Mouse (Mus musculus): ENCODE data around the gene Armc3.

Armc3 gene

DNA sequence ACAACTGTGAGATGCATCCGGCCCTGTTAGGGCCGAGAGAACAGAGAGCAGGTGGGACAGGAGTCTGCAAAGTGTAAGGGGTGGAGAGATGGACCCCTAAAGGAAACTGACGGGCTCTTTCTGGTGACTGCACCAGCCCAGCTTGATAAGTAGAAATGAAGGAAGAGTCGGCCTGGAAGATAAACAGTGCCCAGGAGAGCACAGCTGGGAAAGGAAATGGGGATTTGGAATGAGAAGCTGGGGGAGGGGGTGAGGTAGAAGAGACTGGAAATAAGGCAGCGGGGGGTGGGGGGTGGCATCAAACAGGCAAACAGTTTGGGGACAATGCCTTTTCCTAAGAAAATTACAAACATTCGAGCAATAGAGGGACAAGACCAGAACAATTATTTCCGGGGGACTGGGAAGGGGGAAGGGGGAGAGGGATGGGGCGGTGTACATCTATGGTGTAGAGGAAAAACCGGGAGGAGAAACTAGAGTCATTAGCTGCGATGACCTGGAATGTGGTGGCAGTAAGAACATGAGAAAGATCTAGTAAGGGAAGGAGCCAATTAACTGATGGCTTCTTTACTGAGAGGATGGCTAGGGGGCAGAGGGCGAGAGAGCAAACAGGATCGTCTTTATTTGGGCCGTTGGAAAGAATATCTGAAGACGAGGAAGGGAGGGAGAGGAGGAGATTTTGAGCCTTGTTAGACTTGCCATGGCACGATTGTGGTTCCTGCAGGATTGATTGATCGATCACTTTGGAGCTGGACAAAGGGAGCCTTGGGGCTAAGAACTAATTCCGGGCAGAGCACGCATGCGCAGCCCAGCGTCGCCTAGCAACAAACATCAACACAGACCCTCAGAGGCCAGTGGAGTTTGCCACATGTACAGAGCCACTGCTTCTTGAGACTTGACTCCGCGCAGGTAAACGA, at the start of gene Armc3:
Gene Armc3, plus strand, starts transcription at position 851 of the 914 bp plus-strand sequence.
- DNase-seq (ENCODE audit: low spot score), result peak; percentile 14

- DNase-seq (ENCODE audit: low spot score), result no peak
Measured at GRCm38 (mm10) chr2:19152687-19153086, 46.4 kb upstream of the Armc3 start.

- DNase-seq (ENCODE audit: low spot score), result no peak
Measured at GRCm38 (mm10) chr2:19156176-19156575, 42.9 kb upstream of the Armc3 start.

DNA sequence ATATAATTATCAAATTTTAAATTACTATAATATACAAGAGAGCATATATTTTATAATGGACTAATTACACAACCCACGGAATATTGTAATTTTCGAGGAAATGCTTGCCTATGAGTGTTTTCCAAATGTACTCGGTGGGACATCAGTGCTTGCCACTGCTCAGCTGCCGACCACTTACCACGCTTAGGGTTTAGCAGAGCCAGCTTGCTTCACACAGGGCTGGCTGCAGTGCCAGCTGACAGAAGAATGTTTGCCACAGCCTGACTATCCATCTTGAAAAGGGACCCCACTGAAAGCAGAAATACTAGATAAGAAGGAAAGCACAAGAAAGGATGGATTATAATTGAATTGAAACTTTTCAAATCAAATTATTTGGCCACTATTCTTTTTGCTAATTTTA, 39.6 kb upstream of the Armc3 start:
- no peak for DNase-seq (ENCODE audit: low spot score)

DNA sequence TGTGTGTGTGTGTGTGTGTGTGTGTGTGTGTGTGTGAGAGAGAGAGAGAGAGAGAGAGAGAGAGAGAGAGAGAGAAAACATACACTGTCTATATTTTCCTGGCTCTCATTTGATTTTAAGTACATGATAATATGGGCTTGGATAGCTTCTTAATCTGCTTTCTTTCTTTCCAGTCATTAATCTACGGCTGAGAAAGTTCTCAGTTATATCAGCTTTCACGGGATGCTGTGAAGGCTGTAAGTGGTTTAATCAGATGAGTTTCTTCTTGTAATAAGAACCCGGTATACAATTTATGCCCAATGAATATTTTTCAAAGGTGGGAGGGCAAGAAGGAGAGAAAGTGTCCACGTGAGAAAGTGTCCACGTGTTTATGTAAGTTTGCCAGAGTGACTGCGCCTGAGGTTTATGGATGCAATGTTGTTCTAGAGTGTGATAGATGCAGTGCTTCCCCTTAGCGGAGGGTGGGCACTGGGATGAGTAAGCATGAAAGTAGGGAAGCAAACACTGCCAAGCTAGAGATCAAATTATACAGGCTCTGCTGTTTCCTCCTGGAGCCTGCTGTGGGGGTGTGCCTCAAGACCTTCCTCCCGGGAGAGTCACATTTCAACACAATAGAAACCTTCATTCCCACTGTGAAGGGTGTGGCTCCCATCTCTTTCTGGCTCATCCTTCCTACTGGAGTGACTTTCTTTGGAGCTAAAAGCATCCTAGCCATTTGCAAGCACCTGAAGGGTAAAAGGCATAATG, 38.6 kb upstream of the Armc3 start:
- DNase-seq (ENCODE audit: low spot score), result no peak

DNA sequence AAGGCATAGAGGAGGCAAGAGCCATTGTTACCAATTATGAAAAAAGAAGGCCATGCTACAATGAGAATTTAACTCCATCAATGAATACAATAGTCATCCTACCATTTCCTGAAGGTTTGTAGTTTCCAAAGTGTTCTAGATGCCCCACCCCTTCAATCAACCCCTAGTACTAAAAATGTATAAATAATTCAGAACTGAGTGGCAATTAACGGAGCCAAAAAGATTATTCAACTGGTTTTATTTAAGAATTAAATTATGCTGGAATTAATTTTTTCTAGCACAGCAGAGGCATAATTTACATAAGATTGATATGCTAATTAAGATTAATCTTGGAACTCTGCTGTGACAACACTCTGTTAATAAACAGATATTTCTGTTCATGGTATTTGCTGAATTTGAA, 34.9 kb upstream of the Armc3 start:
- no peak for DNase-seq (ENCODE audit: low spot score)

- no peak for DNase-seq (ENCODE audit: low spot score)
Measured at GRCm38 (mm10) chr2:19176827-19177236, 22.3 kb upstream of the Armc3 start.

GRCm38 (mm10) chr2:19199366-19199853, 308 bp downstream of the Armc3 start:
- DNase-seq (ENCODE audit: low spot score), result no peak

DNA sequence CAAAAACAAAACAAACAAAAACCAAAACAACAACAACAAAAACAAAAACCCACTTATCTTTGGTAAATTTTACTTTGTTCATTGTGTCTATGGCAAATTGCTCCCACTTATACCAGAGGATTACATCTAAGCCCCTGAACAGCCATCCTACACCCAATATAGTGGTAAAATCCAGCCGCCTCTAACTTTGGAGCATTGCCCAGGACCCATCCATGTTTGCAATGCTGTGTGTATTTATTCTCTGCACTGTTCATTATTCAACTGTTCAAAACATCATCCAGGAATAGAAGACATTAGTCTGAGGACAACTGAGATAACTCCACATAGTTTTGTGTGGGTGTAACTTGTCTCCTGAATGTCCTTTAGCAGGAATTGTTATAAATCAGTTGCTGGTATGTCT, 1.0 kb downstream of the Armc3 start:
- DNase-seq (ENCODE audit: low spot score), result no peak

GRCm38 (mm10) chr2:19201682-19202081, 2.6 kb downstream of the Armc3 start:
- DNase-seq (ENCODE audit: low spot score), result no peak

GRCm38 (mm10) chr2:19234305-19234704, 35.2 kb downstream of the Armc3 start:
- no peak for DNase-seq (ENCODE audit: low spot score)

DNA sequence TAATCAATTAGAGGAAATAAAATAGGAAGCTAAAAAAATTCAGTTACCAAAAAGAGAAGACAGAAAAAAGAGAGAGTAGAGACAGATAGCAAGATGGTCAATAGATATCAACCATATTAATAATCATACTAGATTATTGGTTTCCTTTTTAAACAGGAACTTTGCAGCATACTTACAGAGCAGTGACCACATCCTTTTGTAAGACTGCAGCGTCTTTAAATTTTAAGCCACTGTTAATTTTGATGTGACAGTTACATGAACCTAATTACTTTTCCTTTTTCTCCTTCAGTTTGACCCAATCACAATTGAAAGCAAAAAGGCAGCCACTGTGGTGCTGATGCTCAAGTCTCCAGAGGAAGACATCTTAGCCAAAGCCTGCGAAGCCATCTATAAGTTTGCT, 36.1 kb downstream of the Armc3 start:
- no peak for DNase-seq (ENCODE audit: low spot score)

DNA sequence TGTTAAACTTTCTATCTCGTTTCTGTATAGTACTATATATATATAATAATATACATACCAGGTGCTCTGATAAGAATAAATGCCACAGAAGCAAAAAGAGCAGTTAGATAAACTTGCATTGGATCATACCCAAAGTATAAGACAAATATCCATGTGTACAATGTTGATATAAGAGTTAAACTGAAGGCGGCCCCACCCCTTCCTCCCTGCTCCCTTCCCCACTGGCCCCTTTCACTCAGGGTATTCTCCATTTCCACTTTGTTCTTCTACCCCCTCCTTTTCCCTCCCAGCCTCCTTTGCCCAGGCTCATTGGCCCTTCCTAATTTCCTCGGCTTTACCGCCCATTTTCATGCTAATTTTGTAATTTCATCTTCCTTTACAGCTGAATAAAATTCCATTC, 36.5 kb downstream of the Armc3 start:
- no peak for DNase-seq (ENCODE audit: low spot score)

DNA sequence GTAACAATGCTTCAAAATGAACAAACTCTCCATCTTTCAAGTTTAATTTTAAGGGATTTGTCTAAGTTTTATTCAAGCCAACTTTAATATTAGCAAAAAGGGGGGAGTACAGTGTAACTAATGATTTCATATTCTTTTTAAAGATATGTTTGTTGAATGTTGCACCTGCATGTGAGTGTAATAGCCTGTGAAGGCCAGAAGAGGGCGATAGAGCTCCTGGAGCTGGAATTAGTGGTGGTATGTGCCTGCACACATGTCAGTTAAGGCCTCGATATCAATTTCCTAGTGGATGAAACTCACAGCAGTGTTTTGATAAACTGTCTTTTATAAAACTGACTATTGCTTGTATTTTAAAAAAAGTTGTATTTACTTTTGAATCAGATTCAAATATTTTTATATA, 39.7 kb downstream of the Armc3 start:
- DNase-seq (ENCODE audit: low spot score), result no peak

- DNase-seq (ENCODE audit: low spot score), result no peak
Measured at GRCm38 (mm10) chr2:19249611-19250010, 50.5 kb downstream of the Armc3 start.

DNA sequence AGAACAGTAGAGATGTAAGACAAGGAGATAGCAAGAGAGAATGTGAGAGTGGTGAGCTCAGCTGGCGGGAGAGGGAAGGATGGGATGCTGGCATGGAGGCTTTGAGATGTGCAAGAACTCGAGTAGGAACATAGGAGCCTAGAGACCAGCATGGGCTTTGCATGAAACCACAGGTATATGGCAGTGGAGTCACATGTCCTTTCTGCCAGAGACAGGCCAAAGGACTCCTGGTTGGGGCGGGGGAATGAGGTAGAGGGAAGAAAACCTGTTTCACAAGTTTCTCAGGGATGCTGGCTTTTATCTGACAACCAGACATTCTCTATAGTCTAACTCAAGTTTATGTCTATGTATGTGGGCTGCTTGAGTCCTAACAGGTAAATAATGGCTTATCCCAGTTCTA, 55.9 kb downstream of the Armc3 start:
- no peak for DNase-seq (ENCODE audit: low spot score)

DNA sequence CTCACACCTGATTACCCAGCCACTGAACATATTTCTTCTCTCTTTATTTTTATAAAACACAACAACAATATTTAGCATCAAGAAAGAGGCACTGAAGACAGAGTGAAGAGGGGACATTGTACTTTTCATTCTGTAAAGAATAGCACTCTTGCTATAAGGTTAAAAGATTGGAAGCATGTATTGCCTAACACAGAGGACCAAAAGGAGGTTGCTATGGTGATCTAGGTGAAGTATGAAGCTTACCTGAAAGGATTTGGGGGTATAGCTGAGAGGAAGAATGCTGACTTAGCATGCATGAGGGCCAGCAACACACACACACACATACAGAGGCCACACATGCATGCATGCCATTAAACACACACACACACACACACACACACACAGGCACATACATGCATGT, 58.2 kb downstream of the Armc3 start:
- no peak for DNase-seq (ENCODE audit: low spot score)

DNA sequence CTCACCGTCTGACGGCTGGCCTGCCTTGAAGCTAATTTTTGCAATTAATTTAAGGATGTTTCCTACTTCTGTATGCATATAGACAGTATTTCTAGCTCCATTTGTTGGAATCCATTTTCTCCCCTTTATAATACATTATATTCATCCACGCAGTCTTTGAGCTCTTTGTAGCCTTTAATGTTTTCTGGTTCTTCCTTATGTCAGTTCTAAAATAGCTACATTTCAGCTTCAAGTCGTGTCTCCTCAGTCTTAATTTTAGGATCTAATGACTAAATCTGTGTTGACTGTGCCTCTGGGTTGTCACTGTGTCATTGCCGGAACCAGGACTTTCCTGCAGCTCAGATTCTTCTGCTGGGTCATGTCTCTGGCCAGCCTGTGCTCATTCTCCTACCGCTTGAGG, 61.3 kb downstream of the Armc3 start:
- DNase-seq (ENCODE audit: low spot score), result no peak

DNA sequence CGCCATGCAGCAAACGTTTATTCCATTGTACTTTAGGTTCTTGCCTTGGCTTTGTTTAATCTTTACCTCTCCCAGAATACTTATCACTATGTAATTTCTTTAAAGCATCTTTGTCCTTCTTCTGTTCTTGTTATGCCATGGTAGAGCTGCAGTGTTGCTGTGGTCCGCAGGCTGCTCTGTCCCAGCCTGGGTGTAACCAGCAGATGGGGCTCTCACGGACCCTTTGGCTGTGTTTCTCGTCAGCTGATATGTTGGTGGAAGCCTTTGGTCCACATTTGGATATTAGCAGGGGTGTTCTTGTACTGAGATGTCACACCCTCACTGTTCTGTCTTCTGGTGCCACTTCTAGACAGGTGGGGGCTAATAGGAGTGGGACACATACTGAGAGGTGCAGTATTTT, 64.3 kb downstream of the Armc3 start:
- DNase-seq (ENCODE audit: low spot score), result no peak

GRCm38 (mm10) chr2:19265834-19266233, 66.7 kb downstream of the Armc3 start:
- DNase-seq (ENCODE audit: low spot score), result no peak

- no peak for DNase-seq (ENCODE audit: low spot score)
Measured at GRCm38 (mm10) chr2:19267396-19267795, 68.3 kb downstream of the Armc3 start.

GRCm38 (mm10) chr2:19269955-19270354, 70.9 kb downstream of the Armc3 start:
- DNase-seq (ENCODE audit: low spot score), result no peak

DNA sequence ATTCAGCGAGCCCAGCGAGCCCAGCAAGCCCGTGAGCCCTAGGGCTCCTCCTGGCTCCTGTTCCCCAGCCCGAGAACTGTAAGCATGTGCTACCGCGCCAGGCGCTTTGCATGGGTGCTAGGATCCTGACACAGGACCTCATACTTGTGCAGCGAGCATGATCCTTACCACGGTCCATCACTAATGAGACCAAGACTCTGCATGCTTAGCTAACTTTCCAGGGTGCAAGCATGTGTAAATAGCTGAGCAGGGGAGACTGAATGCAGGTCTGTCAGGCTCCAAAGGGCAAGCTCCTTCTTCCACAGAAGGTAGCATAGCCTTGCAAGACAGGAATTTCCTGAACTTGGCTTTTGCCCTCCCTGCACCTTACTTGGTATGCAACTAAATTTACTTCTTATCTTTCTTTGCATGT, 71.6 kb downstream of the Armc3 start:
- no peak for DNase-seq (ENCODE audit: low spot score)
